ENCODE assay signal across 8 mouse cellular contexts in the genomic region with DNA sequence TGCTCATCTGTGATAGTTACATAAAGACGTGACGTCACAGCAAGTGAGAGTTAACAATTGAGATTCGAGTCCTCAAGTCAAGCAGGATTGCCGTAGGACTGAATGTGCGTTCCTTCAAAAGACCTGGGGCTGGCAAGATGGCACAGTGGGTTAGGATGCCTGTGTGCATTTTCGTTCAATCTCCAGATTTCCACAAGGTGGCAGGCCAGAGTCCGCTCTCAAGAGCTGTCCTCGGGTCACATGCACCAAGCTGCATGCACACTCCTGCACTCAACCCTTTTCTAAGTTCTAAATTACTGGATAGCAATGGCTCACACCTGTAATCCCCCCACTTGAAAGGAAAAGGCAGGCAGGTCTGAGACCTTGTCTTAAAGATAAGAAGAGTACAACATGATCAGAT. TPM values are rescaled to one million over a fixed set of nuclear protein-coding genes. Genes with fewer than 3 reads are reported as not detected.
DNase-seq lines count a peak whose midpoint lies in the region; ATAC-seq lines count a peak whose summit lies in the region.

No protein-coding gene starts in this region.

- no peak overlapping the region for H3K4me3 ChIP-seq in forebrain, embryonic 11.5 days (ENCODE audit: low read depth, low read length)
- no peak overlapping the region for H3K4me3 ChIP-seq in forebrain, embryonic 12.5 days (replicated peaks)
- no peak overlapping the region for H3K4me3 ChIP-seq in embryonic facial prominence, embryonic 15.5 days (replicated peaks)

- no peaks in the 10 kb centered on the region for H3K9me3 ChIP-seq in forebrain, embryonic 11.5 days (ENCODE audit: control insufficient read depth, low read length)
- H3K9me3 ChIP-seq in forebrain, embryonic 12.5 days: no peaks in the 10 kb centered on the region
- H3K9me3 ChIP-seq in embryonic facial prominence, embryonic 15.5 days (replicated peaks): no peaks in the 10 kb centered on the region

- H3K4me1 ChIP-seq in forebrain, embryonic 11.5 days (replicated peaks; ENCODE audit: control insufficient read depth, insufficient read depth, low read length): 0 out of 2 replicates have a peak, but pooled peaks cover 1% of the 10 kb centered on the region
- peaks cover 2% of the 10 kb centered on the region; the same call in 1 of the 2 replicates for H3K4me1 ChIP-seq in forebrain, embryonic 12.5 days
- H3K4me1 ChIP-seq in embryonic facial prominence, embryonic 15.5 days: 0 out of 2 replicates have a peak, but pooled peaks cover under 1% of the 10 kb centered on the region

- 0 out of 2 replicates have a peak, but pooled peaks have one; percentile 36 for ATAC-seq in forebrain, embryonic 11.5 days (replicated peaks; ENCODE audit: low FRiP score)
- no peak for ATAC-seq in forebrain, embryonic 12.5 days (ENCODE audit: low FRiP score)
- 0 out of 2 replicates have a peak, but pooled peaks have one; percentile 36 for ATAC-seq in embryonic facial prominence, embryonic 15.5 days (ENCODE audit: insufficient number of reproducible peaks, low FRiP score, low TSS enrichment, low read depth)

- peaks cover 16% of the 10 kb centered on the region for H3K36me3 ChIP-seq in forebrain, embryonic 11.5 days (ENCODE audit: control insufficient read depth, insufficient read depth, low read length)
- peaks cover 57% of the 10 kb centered on the region for H3K36me3 ChIP-seq in forebrain, embryonic 12.5 days (replicated peaks)
- H3K36me3 ChIP-seq in embryonic facial prominence, embryonic 15.5 days: peaks cover 47% of the 10 kb centered on the region

- no peak for DNase-seq in forebrain, embryonic 11.5 days (ENCODE audit: low spot score)
- DNase-seq in right cerebral cortex, postnatal 10 days (ENCODE audit: low spot score in 2 of 2): peak; percentile 71 to 76
- DNase-seq in right cerebral cortex, postnatal 36 days (ENCODE audit: low spot score in 2 of 2): no peak
- DNase-seq in kidney, postnatal 36 days: peak; percentile 70 to 83
- peak; percentile 63 for DNase-seq in retina, postnatal 1 day
- no peak for DNase-seq in ovary, postnatal 10 days (ENCODE audit: low spot score)

- H3K27me3 ChIP-seq in forebrain, embryonic 11.5 days (ENCODE audit: control insufficient read depth, insufficient read depth, low read length): no peaks in the 10 kb centered on the region
- H3K27me3 ChIP-seq in forebrain, embryonic 12.5 days: no peaks in the 10 kb centered on the region
- no peaks in the 10 kb centered on the region for H3K27me3 ChIP-seq in embryonic facial prominence, embryonic 15.5 days

- no peak overlapping the region for H3K4me2 ChIP-seq in forebrain, embryonic 11.5 days (ENCODE audit: low read depth, low read length, severe bottlenecking)
- no peak overlapping the region for H3K4me2 ChIP-seq in forebrain, embryonic 12.5 days
- no peak overlapping the region for H3K4me2 ChIP-seq in embryonic facial prominence, embryonic 15.5 days (replicated peaks)

- no peak overlapping the region for H3K9ac ChIP-seq in forebrain, embryonic 11.5 days (ENCODE audit: low read length)
- H3K9ac ChIP-seq in forebrain, embryonic 12.5 days: no peak overlapping the region
- H3K9ac ChIP-seq in embryonic facial prominence, embryonic 15.5 days: no peak overlapping the region

- no peak overlapping the region for H3K27ac ChIP-seq in forebrain, embryonic 11.5 days (ENCODE audit: low read depth, low read length)
- no peak overlapping the region for H3K27ac ChIP-seq in forebrain, embryonic 12.5 days
- no peak overlapping the region for H3K27ac ChIP-seq in embryonic facial prominence, embryonic 15.5 days (replicated peaks)

- WGBS in forebrain, embryonic 11.5 days: 59% methylated on average over 8 of the region's 8 CpGs
- 62% methylated on average over 8 of the region's 8 CpGs for WGBS in forebrain, embryonic 12.5 days
- 59% methylated on average over 8 of the region's 8 CpGs for WGBS in embryonic facial prominence, embryonic 15.5 days

RNA-seq across cellular contexts. Expression of gene Tmem200b, which starts 17.1 kb away (rescaled TPM):
- 0.72 and 1.2 TPM in 2 replicates for polyA plus RNA-seq in forebrain, embryonic 11.5 days (2014; fragmentation: Nextera tagmentation; extraction: Ambion mirVana)
- polyA plus RNA-seq in forebrain, embryonic 12.5 days (2016; fragmentation: Nextera tagmentation; extraction: Ambion mirVana): 0.24 and 0.50 TPM in 2 replicates
- 6.0 and 6.7 TPM in 2 replicates for polyA plus RNA-seq in embryonic facial prominence, embryonic 15.5 days (2015; fragmentation: Nextera tagmentation; extraction: Ambion mirVana)

RNA-seq across cellular contexts. Expression of gene Srsf4, which starts 31.1 kb away (rescaled TPM):
- polyA plus RNA-seq in forebrain, embryonic 11.5 days (2014; fragmentation: Nextera tagmentation; extraction: Ambion mirVana): 191 TPM in 2 replicates
- polyA plus RNA-seq in forebrain, embryonic 12.5 days (2016; fragmentation: Nextera tagmentation; extraction: Ambion mirVana): 193 and 199 TPM in 2 replicates
- polyA plus RNA-seq in embryonic facial prominence, embryonic 15.5 days (2015; fragmentation: Nextera tagmentation; extraction: Ambion mirVana): 101 and 103 TPM in 2 replicates

Comparison
In these comparisons a context has a peak if more than half of its experiments do, and no peak if none do; other contexts are left out.
1. DNase-seq: peak in right cerebral cortex, postnatal 10 days (2 of 2), kidney, postnatal 36 days (2 of 2) and retina, postnatal 1 day (single experiment); none in forebrain, embryonic 11.5 days (single experiment), right cerebral cortex, postnatal 36 days (0 of 2) and ovary, postnatal 10 days (single experiment).